ENCODE assay signal across 21 mouse cellular contexts in the genomic region with DNA sequence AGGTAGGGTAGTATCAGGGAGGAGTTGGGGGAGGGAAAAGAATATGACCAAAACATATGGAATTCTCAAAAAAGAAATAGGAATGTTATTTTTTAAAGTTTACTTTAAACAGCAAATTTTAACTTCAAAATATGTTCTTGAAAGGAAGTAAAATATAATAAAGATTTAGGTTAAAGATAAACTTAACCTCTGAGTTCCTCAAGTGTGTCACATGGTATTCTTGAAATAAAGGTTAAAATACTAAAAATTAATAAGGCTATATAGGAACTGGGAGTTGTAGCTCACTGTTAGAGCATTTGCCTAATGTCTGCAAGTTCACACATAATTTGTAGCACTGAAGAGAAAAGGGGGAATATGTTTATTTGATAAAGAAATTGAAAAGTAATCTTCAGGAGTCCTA. TPM values are rescaled to one million over a fixed set of nuclear protein-coding genes. Genes with fewer than 3 reads are reported as not detected.
DNase-seq lines count a peak whose midpoint lies in the region; ATAC-seq and TF ChIP-seq lines count a peak whose summit lies in the region.
"Had no signal": no experiment of that assay in that cellular context is flagged by ENCODE, and none has a peak within 500 bp of the region (broad histone marks: within the 10 kb centered on the region; RNA-seq: fewer than 3 reads in every experiment).

No protein-coding gene starts in this region.

- H3K4me2 ChIP-seq in hindbrain, embryonic 11.5 days (replicated peaks; ENCODE audit: low read depth, low read length) = no peak overlapping the region

- 0 out of 2 replicates have a peak, but pooled peaks have one; percentile 36 for ATAC-seq in G1E (ENCODE audit: extremely low read depth, insufficient number of reproducible peaks, low FRiP score, poor library complexity, severe bottlenecking)
- no peak for ATAC-seq in hindbrain, embryonic 11.5 days (ENCODE audit: low FRiP score)
- ATAC-seq: activated CD4-positive, CD25-positive, alpha-beta regulatory T cell, adult 4 months; CD4-positive, CD25-positive, alpha-beta regulatory T cell, adult 4 months; Patski had no signal

- no peak overlapping the region for H3K27ac ChIP-seq in MEL (ENCODE audit: control insufficient read depth, low read depth, low read length)
- no peak overlapping the region for H3K27ac ChIP-seq in hindbrain, embryonic 11.5 days (ENCODE audit: low read depth, low read length)

- no peak for TF ChIP-seq RAD21 in MEL (IDR thresholded peaks at IDR 0.05; ENCODE audit: low read depth, low read length)

- TF ChIP-seq POLR2A in MEL (IDR thresholded peaks at IDR 0.05; ENCODE audit: control insufficient read depth in 1 of 2, insufficient read depth in 1 of 2, low read depth in 1 of 2, low read length in 2 of 2, poor library complexity in 1 of 2) = no peak

- H3K36me3 ChIP-seq in G1E (replicated peaks) (no peaks in the 10 kb centered on the region), MEL (ENCODE audit: control insufficient read depth in 1 of 2, insufficient read depth in 2 of 2, low read length in 2 of 2) (peaks cover 0 to 14% of the 10 kb centered on the region in 2 experiments; a peak in 2 of 4 replicates)
- H3K36me3 ChIP-seq in hindbrain, embryonic 11.5 days (ENCODE audit: control insufficient read depth, insufficient read depth, low read length) = no peaks in the 10 kb centered on the region

- TF ChIP-seq CTCF in G1E (IDR thresholded peaks at IDR 0.05; ENCODE audit: low read depth, low read length) = no peak
- no peak for TF ChIP-seq CTCF in MEL (IDR thresholded peaks at IDR 0.05 in 2 of 3, conservative IDR thresholded peaks at IDR 0.05 in 1 of 3; ENCODE audit: control insufficient read depth in 1 of 3, insufficient read depth in 1 of 3, low read depth in 2 of 3, low read length in 3 of 3, poor library complexity in 1 of 3, severe bottlenecking in 1 of 3)

- H3K27me3 ChIP-seq in G1E (ENCODE audit: insufficient read depth, low read length) (peaks cover 2% of the 10 kb centered on the region; the same call in 1 of the 2 replicates), MEL (ENCODE audit: control insufficient read depth in 1 of 2, insufficient read depth in 2 of 2, low read length in 2 of 2) (no peaks in the 10 kb centered on the region)
- H3K27me3 ChIP-seq in hindbrain, embryonic 11.5 days (ENCODE audit: control insufficient read depth, insufficient read depth, low read length) = no peaks in the 10 kb centered on the region
- H3K27me3 ChIP-seq: CH12.LX, Patski had no signal

- no peak overlapping the region for H3K9ac ChIP-seq in MEL (ENCODE audit: control insufficient read depth, low read depth, low read length, poor library complexity, severe bottlenecking)
- no peak overlapping the region for H3K9ac ChIP-seq in hindbrain, embryonic 11.5 days (ENCODE audit: low read depth, low read length)

- peak; percentile 5 to 34; a peak in 2 of 4 replicates for TF ChIP-seq EP300 in MEL (IDR thresholded peaks at IDR 0.05; ENCODE audit: low read depth in 1 of 2, low read length in 2 of 2)

- H3K9me3 ChIP-seq in G1E (replicated peaks) = no peaks in the 10 kb centered on the region
- no peaks in the 10 kb centered on the region for H3K9me3 ChIP-seq in MEL (replicated peaks; ENCODE audit: insufficient read depth, low read length)
- H3K9me3 ChIP-seq in hindbrain, embryonic 11.5 days (ENCODE audit: control insufficient read depth, low read length) = no peaks in the 10 kb centered on the region

- H3K4me1 ChIP-seq in G1E (ENCODE audit: insufficient read depth, low read depth, low read length) = peaks cover 8% of the 10 kb centered on the region
- peaks cover 11 to 13% of the 10 kb centered on the region in 2 experiments for H3K4me1 ChIP-seq in MEL (ENCODE audit: control insufficient read depth in 1 of 2, insufficient read depth in 2 of 2, low read length in 2 of 2)
- no peaks in the 10 kb centered on the region for H3K4me1 ChIP-seq in hindbrain, embryonic 11.5 days (replicated peaks; ENCODE audit: control insufficient read depth, insufficient read depth, low read length)

- DNase-seq in G1E (ENCODE audit: low spot score) (no peak), MEL (ENCODE audit: low read depth, low spot score) (peak; percentile 37)
- DNase-seq in hindbrain, embryonic 11.5 days (ENCODE audit: low spot score) = no peak
- no peak for DNase-seq in urinary bladder, postnatal 36 days (ENCODE audit: low spot score in 2 of 2)
- DNase-seq: adrenal gland, adult 2 months; adrenal gland, adult 8-10 months; adrenal gland, postnatal 10 days; adrenal gland, postnatal 14 days; adrenal gland, postnatal 25 days; adrenal gland, postnatal 36 days; B cell, adult 2 months; cerebellum, adult 11 months; cerebellum, adult 11-12 months; cerebellum, adult 18-20 months; cerebellum, adult 2 months; cerebellum, adult 8-10 months had no signal

- no peaks in the 10 kb centered on the region for H3K79me2 ChIP-seq in MEL (ENCODE audit: control insufficient read depth, insufficient read depth, low read length, poor library complexity)

- H3K4me3 ChIP-seq in G1E (ENCODE audit: low read depth, low read length) (no peak overlapping the region), MEL (ENCODE audit: control insufficient read depth in 1 of 2, insufficient read depth in 1 of 2, low read depth in 2 of 2, low read length in 2 of 2) (peak overlapping the region in 1 of 2 experiments; percentile 50; a peak in 2 of 4 replicates)
- H3K4me3 ChIP-seq in hindbrain, embryonic 11.5 days (ENCODE audit: low read depth, low read length) = no peak overlapping the region

TF ChIP-seq in MEL, 35 proteins besides CTCF, POLR2A, EP300 and RAD21:
- no peak for TF ChIP-seq ZC3H11A (IDR thresholded peaks at IDR 0.05; ENCODE audit: low read depth, low read length)
- no peak for TF ChIP-seq ZKSCAN1 (IDR thresholded peaks at IDR 0.05; ENCODE audit: low read depth, low read length)
- no peak for TF ChIP-seq MXI1 (IDR thresholded peaks at IDR 0.05; ENCODE audit: low read depth, low read length)
- TF ChIP-seq MEF2A (IDR thresholded peaks at IDR 0.05; ENCODE audit: extremely low read depth, insufficient replicate concordance, low read depth, low read length, poor library complexity, severe bottlenecking) = no peak
- no peak for TF ChIP-seq MAX (IDR thresholded peaks at IDR 0.05; ENCODE audit: low read length)
- TF ChIP-seq POLR2AphosphoS5 (IDR thresholded peaks at IDR 0.05; ENCODE audit: borderline replicate concordance, low read depth, low read length) = no peak
- TF ChIP-seq JUND (IDR thresholded peaks at IDR 0.05; ENCODE audit: low read depth, low read length) = no peak
- TF ChIP-seq UBTF (IDR thresholded peaks at IDR 0.05; ENCODE audit: borderline replicate concordance, insufficient read depth, low read depth, low read length) = no peak
- no peak for TF ChIP-seq SIN3A (IDR thresholded peaks at IDR 0.05; ENCODE audit: low read length)
- TF ChIP-seq USF1 (IDR thresholded peaks at IDR 0.05; ENCODE audit: low read depth, low read length) = peak; percentile 86
- TF ChIP-seq CHD2 (IDR thresholded peaks at IDR 0.05; ENCODE audit: low read length) = no peak
- peak; percentile 85 for TF ChIP-seq GATA1 (IDR thresholded peaks at IDR 0.05; ENCODE audit: low read depth, low read length)
- no peak for TF ChIP-seq GABPA (IDR thresholded peaks at IDR 0.05; ENCODE audit: low read depth, low read length)
- 0 out of 2 replicates have a peak, but pooled peaks have one; percentile 33 for TF ChIP-seq MYC (IDR thresholded peaks at IDR 0.05; ENCODE audit: low read depth, low read length)
- TF ChIP-seq HCFC1 (IDR thresholded peaks at IDR 0.05; ENCODE audit: low read depth, low read length) = no peak
- TF ChIP-seq TBP (IDR thresholded peaks at IDR 0.05; ENCODE audit: low read depth, low read length) = no peak
- no peak for TF ChIP-seq E2F4 (IDR thresholded peaks at IDR 0.05; ENCODE audit: borderline replicate concordance, low read depth, low read length)
- no peak for TF ChIP-seq ETS1 (IDR thresholded peaks at IDR 0.05; ENCODE audit: low read depth, low read length)
- no peak for TF ChIP-seq NELFE (IDR thresholded peaks at IDR 0.05; ENCODE audit: low read depth, low read length)
- TF ChIP-seq POLR2AphosphoS2 (IDR thresholded peaks at IDR 0.05; ENCODE audit: low read length) = no peak
- TF ChIP-seq MAFK (IDR thresholded peaks at IDR 0.05; ENCODE audit: borderline replicate concordance, low read depth, low read length) = no peak
- no peak for TF ChIP-seq MAZ (IDR thresholded peaks at IDR 0.05; ENCODE audit: low read depth, low read length)
- TF ChIP-seq USF2 (IDR thresholded peaks at IDR 0.05; ENCODE audit: borderline replicate concordance in 1 of 2, insufficient read depth in 1 of 2, low read depth in 1 of 2, low read length in 2 of 2) = no peak; a peak in 1 of 4 replicates

RNA-seq across cellular contexts. Expression of a gene that starts 17.4 kb away (rescaled TPM):
- not detected in 2 replicates for total RNA-seq in G1E (2014; fragmentation: Nextera tagmentation)
- 0.99 and 1.1 TPM in 2 replicates for total RNA-seq in G1E (2017)
- not detected in 2 replicates for polyA plus RNA-seq in G1E (2012)
- total RNA-seq in MEL (2012; rRNA removed) = not detected in 2 replicates
- polyA plus RNA-seq in MEL (2012; ENCODE audit: insufficient read depth in 1 of 2, insufficient read length in 2 of 2, low read depth in 1 of 2, low replicate concordance in 2 of 2, missing spikeins in 1 of 2) = not detected
- not detected in 2 replicates for polyA plus RNA-seq in hindbrain, embryonic 11.5 days (2014; fragmentation: Nextera tagmentation; extraction: Ambion mirVana)
- polyA plus RNA-seq: C2C12; CD4-positive, CD25-positive, alpha-beta regulatory T cell, adult 4 months had no signal

RNA-seq across cellular contexts. Expression of a gene that starts 20.2 kb away (rescaled TPM):
- total RNA-seq in G1E (2014; fragmentation: Nextera tagmentation) (63.6 and 64.5 TPM in 2 replicates), G1E (2017) (119 and 124 TPM in 2 replicates), MEL (2012; rRNA removed) (25.7 and 29.4 TPM in 2 replicates)
- polyA plus RNA-seq in G1E (2012) (18.2 and 20.0 TPM in 2 replicates), MEL (2012; ENCODE audit: insufficient read depth in 1 of 2, insufficient read length in 2 of 2, low read depth in 1 of 2, low replicate concordance in 2 of 2, missing spikeins in 1 of 2) (10 to 100 TPM in 1 of 2 experiments, not detected in 1; 22.8 TPM)
- 66.3 and 71.4 TPM in 2 replicates for polyA plus RNA-seq in hindbrain, embryonic 11.5 days (2014; fragmentation: Nextera tagmentation; extraction: Ambion mirVana)
